In the genomic region with DNA sequence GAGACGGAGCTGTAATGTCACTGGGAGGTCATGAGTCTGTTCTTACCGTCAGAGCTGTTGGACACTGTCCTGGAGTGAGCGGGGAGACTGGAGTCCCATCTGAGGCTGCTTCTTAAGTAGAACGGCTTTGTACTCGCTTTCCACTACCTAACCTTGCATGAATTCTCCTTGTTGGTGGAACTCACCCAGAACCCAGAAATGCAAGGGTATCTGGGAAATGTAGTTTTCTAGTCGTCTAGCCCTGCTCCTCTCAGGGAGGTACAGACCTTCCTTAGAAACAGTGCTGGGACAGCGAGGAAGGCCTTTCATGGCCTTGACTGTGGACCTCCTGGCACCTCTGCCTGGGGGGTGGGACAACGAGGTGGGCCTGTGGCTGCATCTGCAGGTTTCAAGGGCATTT, we compare ENCODE assay signal across 1 mouse cellular context.
TF ChIP-seq lines count a peak whose summit lies in the region.

No protein-coding gene starts in this region.

TF ChIP-seq in ES-E14, 5 proteins besides CTCF, POLR2A, EP300 and RAD21:
- no peak for TF ChIP-seq MAFK (IDR thresholded peaks at IDR 0.05; ENCODE audit: insufficient read depth, low read depth, low read length)
- TF ChIP-seq HCFC1 (IDR thresholded peaks at IDR 0.05; ENCODE audit: borderline replicate concordance, insufficient read depth, low read length), result peak; percentile 78; the same call in 1 of the 2 replicates
